Mouse (Mus musculus): ENCODE measurements around the gene Hspa12b. TPM values are rescaled to one million over a fixed set of nuclear protein-coding genes. Genes with fewer than 3 reads are reported as not detected.

Gene Hspa12b
- polyA plus RNA-seq (2015; fragmentation: Nextera tagmentation; extraction: Ambion mirVana): 0.65 and 0.67 TPM in 2 replicates

- H3K36me3 ChIP-seq (replicated peaks; ENCODE audit: insufficient read depth, low read length): no peaks in the 10 kb centered on the region
- H3K4me1 ChIP-seq (ENCODE audit: insufficient read depth): peaks cover 33% of the 10 kb centered on the region
- H3K27ac ChIP-seq (ENCODE audit: low read depth): peak within 1 kb of the TSS; percentile 16; the same call in 1 of the 2 replicates
- ATAC-seq: peak; percentile 68
- WGBS (ENCODE audit: insufficient replicate concordance): 3% methylated on average over 27 of the region's 28 CpGs
- H3K27me3 ChIP-seq (ENCODE audit: insufficient read depth, low read length): no peaks in the 10 kb centered on the region
- peak within 1 kb of the TSS; percentile 73 for H3K4me2 ChIP-seq (ENCODE audit: low read depth, low read length)
- H3K9ac ChIP-seq (replicated peaks): peak within 1 kb of the TSS; percentile 64
- no peaks in the 10 kb centered on the region for H3K9me3 ChIP-seq (ENCODE audit: low read length)
- H3K4me3 ChIP-seq (ENCODE audit: low read depth, low read length): peak within 1 kb of the TSS; percentile 49
- TF ChIP-seq CTCF (IDR thresholded peaks at IDR 0.05; ENCODE audit: low read depth) (no peak), EP300 (IDR thresholded peaks at IDR 0.05; ENCODE audit: low read depth) (no peak)
- DNase-seq: peak; percentile 64
Measured at GRCm38 (mm10) chr2:131127161-131127730, at the start of gene Hspa12b. TSS of gene Hspa12b (plus strand) at chr2:131127280.

- Histone ChIP-seq H3K27me3 (ENCODE audit: insufficient read depth, low read length) (no peaks in the 10 kb centered on the region), H3K9me3 (ENCODE audit: low read length) (no peaks in the 10 kb centered on the region), H3K27ac (ENCODE audit: low read depth) (no peak overlapping the region), H3K4me1 (ENCODE audit: insufficient read depth) (no peaks in the 10 kb centered on the region), H3K9ac (replicated peaks) (no peak overlapping the region), H3K4me3 (ENCODE audit: low read depth, low read length) (no peak overlapping the region), H3K4me2 (ENCODE audit: low read depth, low read length) (no peak overlapping the region), H3K36me3 (replicated peaks; ENCODE audit: insufficient read depth, low read length) (no peaks in the 10 kb centered on the region)
- ATAC-seq (no peak), DNase-seq (no peak)
- WGBS (ENCODE audit: insufficient replicate concordance): 26% methylated on average over 5 of the region's 5 CpGs
- TF ChIP-seq CTCF (IDR thresholded peaks at IDR 0.05; ENCODE audit: low read depth): no peak
- no peak for TF ChIP-seq EP300 (IDR thresholded peaks at IDR 0.05; ENCODE audit: low read depth)
Measured at GRCm38 (mm10) chr2:131080507-131080906, 46.6 kb upstream of the Hspa12b start.

- Histone ChIP-seq H3K4me3 (ENCODE audit: low read depth, low read length) (no peak overlapping the region), H3K9ac (replicated peaks) (no peak overlapping the region), H3K27ac (ENCODE audit: low read depth) (no peak overlapping the region), H3K27me3 (ENCODE audit: insufficient read depth, low read length) (no peaks in the 10 kb centered on the region), H3K9me3 (ENCODE audit: low read length) (no peaks in the 10 kb centered on the region), H3K36me3 (replicated peaks; ENCODE audit: insufficient read depth, low read length) (no peaks in the 10 kb centered on the region), H3K4me1 (ENCODE audit: insufficient read depth) (peaks cover 11% of the 10 kb centered on the region), H3K4me2 (ENCODE audit: low read depth, low read length) (no peak overlapping the region)
- ATAC-seq: no peak
- no peak for TF ChIP-seq EP300 (IDR thresholded peaks at IDR 0.05; ENCODE audit: low read depth)
- no peak for TF ChIP-seq CTCF (IDR thresholded peaks at IDR 0.05; ENCODE audit: low read depth)
- no peak for DNase-seq
- WGBS (ENCODE audit: insufficient replicate concordance): 83% methylated on average over 4 of the region's 4 CpGs
Measured at GRCm38 (mm10) chr2:131084206-131084605, 42.9 kb upstream of the Hspa12b start.

GRCm38 (mm10) chr2:131086667-131087390, 40.3 kb upstream of the Hspa12b start, which contains the start of gene Siglec1:
TSS of gene Siglec1 (minus strand) at chr2:131086765.
- Histone ChIP-seq H3K4me1 (ENCODE audit: insufficient read depth) (peaks cover 17% of the 10 kb centered on the region), H3K4me2 (ENCODE audit: low read depth, low read length) (peak within 1 kb of the TSS; percentile 1; the same call in 1 of the 2 replicates), H3K27me3 (ENCODE audit: insufficient read depth, low read length) (no peaks in the 10 kb centered on the region), H3K36me3 (replicated peaks; ENCODE audit: insufficient read depth, low read length) (no peaks in the 10 kb centered on the region), H3K9ac (replicated peaks) (0 out of 2 replicates have a peak within 1 kb of the TSS, but pooled peaks have one; percentile 21), H3K9me3 (ENCODE audit: low read length) (no peaks in the 10 kb centered on the region), H3K4me3 (ENCODE audit: low read depth, low read length) (no peak within 1 kb of the TSS), H3K27ac (ENCODE audit: low read depth) (peak within 1 kb of the TSS; percentile 60)
- DNase-seq (no peak), ATAC-seq (no peak; the same call in 1 of the 2 replicates)
- TF ChIP-seq CTCF (IDR thresholded peaks at IDR 0.05; ENCODE audit: low read depth): no peak
- no peak for TF ChIP-seq EP300 (IDR thresholded peaks at IDR 0.05; ENCODE audit: low read depth)
- WGBS (ENCODE audit: insufficient replicate concordance): 56% methylated on average over 11 of the region's 11 CpGs

- TF ChIP-seq CTCF (IDR thresholded peaks at IDR 0.05; ENCODE audit: low read depth): no peak
- TF ChIP-seq EP300 (IDR thresholded peaks at IDR 0.05; ENCODE audit: low read depth): no peak
- ATAC-seq (no peak), DNase-seq (no peak)
- Histone ChIP-seq H3K36me3 (replicated peaks; ENCODE audit: insufficient read depth, low read length) (no peaks in the 10 kb centered on the region), H3K27me3 (ENCODE audit: insufficient read depth, low read length) (no peaks in the 10 kb centered on the region), H3K4me1 (ENCODE audit: insufficient read depth) (peaks cover 17% of the 10 kb centered on the region), H3K27ac (ENCODE audit: low read depth) (peak overlapping the region; percentile 57), H3K4me2 (ENCODE audit: low read depth, low read length) (no peak overlapping the region), H3K4me3 (ENCODE audit: low read depth, low read length) (no peak overlapping the region), H3K9ac (replicated peaks) (no peak overlapping the region), H3K9me3 (ENCODE audit: low read length) (no peaks in the 10 kb centered on the region)
- WGBS (ENCODE audit: insufficient replicate concordance): 65% methylated on average over 4 of the region's 4 CpGs
Measured at GRCm38 (mm10) chr2:131088581-131088980, 38.5 kb upstream of the Hspa12b start.

- Histone ChIP-seq H3K4me1 (ENCODE audit: insufficient read depth) (peaks cover 18% of the 10 kb centered on the region), H3K4me2 (ENCODE audit: low read depth, low read length) (no peak overlapping the region), H3K9me3 (ENCODE audit: low read length) (no peaks in the 10 kb centered on the region), H3K27ac (ENCODE audit: low read depth) (peak overlapping the region; percentile 57), H3K36me3 (replicated peaks; ENCODE audit: insufficient read depth, low read length) (no peaks in the 10 kb centered on the region), H3K4me3 (ENCODE audit: low read depth, low read length) (no peak overlapping the region), H3K9ac (replicated peaks) (no peak overlapping the region), H3K27me3 (ENCODE audit: insufficient read depth, low read length) (no peaks in the 10 kb centered on the region)
- no peak for TF ChIP-seq EP300 (IDR thresholded peaks at IDR 0.05; ENCODE audit: low read depth)
- TF ChIP-seq CTCF (IDR thresholded peaks at IDR 0.05; ENCODE audit: low read depth): no peak
- DNase-seq (no peak), ATAC-seq (no peak)
- 52% methylated on average over 1 of the region's 1 CpGs for WGBS (ENCODE audit: insufficient replicate concordance)
Measured at GRCm38 (mm10) chr2:131089634-131090033, 37.4 kb upstream of the Hspa12b start.

All from liver, postnatal 0 days (tissue).